Mouse (Mus musculus) cerebellum, postnatal 25 days (tissue): ENCODE measurements at regions not wholly inside any gene's neighbourhood (a gene's known extent, or its start where the extent isn't known, plus 50 kb on each side); places are given as distances from the start of the nearest gene placed in this dataset.
"Not testable (repeated sequence)": the region's sequence is repeated elsewhere in the genome, so short reads cannot be mapped to it uniquely, and the experiment has no call there.

Experiments used
- DNase-seq, 2 experiments: peaks; one replicate each; pipeline ENCODE4 v3.0.0; 2021; ENCODE audit warnings: mixed read lengths in 2 of 2

DNA sequence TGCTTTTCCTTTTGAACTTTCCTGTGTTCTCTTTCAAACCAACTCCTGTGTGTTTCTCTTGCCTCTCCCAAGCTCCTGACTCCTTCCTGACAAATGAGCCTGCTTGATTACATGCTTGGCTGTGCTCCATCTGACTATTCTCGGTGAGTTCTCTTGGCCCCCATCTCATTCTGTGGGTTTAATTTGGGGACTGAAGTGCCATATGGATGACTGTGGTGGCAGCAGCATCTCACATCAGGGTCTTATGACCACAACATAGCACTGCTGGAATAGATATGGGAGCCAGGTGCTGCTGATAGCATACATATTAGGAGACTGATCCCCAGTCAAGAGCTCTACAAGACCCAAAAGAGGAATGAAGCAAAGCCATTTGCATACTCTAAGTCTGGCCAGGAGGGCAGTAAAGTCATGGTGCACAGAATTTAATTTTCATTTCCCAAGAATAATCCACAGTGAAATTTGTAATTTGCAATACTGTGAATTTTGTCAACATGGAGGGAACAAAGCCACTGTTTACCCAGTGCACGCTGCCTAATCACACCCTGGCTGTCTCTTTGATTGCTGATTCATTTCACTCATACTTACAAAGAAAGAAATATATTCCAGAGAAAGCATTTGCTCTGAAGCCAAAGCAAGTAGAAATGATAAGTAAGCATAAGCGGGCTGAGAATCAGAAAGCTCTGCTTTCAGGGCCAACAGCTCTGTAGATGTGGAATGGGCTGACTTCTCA is 1478.4 kb upstream of the Gm7489 start:
- peak in 1 of 2 experiments; percentile 7 for DNase-seq

DNA sequence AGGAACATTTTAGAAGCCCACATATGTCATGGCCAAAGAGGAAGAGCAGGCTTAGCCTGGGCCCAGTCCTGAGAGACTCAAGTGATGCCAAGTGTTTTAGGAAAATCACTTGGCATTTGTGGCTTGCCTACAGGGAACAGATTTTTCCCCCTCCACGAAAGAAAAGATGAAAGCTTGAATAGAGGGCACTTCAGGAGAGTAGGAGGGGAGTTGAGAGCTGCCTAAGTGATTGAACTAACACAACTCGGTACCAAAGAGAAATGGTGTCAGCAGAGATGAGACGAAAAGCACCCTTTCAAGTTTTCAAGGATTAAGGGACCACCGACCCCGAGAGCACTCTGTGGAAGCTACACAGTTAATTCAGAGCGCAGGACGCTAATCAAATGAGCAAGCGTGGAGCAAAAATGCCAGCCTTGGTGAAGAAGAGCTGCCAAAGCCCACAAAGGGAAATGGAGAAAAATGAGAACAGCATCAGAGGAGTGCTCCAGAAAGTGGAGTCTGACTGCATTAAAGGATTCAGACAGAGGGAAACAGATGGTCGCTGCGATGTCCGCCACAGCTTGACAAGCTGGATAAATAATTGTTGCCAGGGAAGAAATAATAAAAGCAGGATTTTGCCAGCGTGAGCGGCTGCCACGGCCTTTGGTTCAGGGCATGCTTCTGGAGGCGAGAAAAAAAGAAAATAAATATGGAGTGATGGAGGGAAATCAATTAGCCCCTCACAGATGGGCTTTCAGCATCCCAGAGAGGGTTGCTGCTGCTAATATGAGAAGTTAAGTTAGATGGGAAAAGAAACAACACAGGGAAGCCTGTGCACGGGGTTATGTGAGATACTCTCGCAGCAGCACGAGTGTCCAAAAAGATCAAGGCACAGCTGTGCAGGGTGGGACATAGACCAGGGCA is 1471.6 kb upstream of the Gm7489 start:
- peak; percentile 81 to 82 for DNase-seq

DNA sequence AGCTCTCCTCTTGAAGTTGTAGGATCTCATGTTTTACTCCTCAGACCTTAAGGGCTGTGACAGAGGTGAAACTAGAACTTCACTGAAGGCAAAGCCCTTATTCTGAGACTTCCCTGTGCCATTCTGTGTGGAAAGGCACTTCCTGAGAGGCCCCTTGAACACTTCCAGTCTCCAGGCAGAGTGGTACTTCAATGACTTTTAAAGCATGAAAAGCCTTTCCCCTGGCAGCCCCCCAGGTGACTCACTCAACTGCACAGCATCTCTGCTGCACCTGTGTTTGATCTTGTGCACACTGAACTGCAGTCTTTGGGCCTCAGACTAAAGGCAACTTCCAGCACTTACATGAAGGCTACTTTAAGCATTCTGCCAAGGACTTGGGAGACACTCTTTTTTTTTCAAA is 1458.7 kb upstream of the Gm7489 start:
- DNase-seq = no peak

DNA sequence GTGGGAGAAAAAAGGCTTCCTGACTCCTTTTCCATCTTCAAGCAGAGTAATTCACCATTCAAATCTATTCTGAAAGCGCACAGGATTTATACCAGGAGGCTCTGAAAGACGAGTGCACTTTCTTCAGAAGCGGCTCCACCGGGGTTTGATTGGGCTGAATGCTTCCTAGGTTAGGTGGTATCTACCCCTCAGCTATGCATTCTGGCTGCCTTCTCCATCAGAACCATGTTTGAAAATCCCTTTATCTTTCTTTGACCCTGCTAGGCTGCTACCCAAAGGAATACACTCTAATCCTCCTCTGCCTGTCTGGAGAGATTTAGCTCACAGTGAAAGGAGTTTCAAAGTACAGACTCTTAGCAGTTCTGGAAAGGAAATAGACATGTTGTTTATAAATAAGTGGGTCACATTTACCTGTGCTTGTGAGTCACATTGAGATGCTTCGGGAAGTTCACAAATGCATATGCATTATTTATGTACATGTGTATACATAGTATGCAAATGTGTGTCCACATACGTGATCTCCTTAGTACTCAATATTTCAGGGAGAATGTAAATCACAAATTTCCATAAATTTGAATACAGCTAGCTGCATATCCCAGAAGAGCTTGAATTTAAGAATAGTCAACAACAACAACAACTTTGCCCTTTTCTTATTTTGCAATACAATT is 1454.1 kb upstream of the Gm7489 start:
- DNase-seq = no peak

GRCm38 (mm10) chr15:52433639-52434038 is 1451.1 kb upstream of the Gm7489 start:
- DNase-seq = no peak

DNA sequence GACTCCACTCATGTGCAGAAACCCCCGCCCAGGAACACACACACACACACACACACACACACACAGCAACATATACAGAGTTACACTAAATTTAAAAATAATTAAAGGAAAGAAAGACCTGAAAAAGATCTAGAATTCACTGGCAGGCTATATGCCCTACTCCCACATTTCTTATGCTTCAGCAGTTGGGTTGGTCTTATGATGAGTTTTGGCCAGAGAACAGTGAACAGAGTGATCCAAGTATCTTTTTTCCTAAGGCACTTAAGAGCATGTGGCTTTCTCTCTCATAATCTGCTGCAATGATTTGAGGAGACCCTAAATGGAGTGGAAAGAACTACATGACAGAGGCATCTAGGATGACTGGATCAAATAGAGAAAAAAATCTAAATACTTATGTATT is 1446.3 kb upstream of the Gm7489 start:
- DNase-seq = no peak

DNA sequence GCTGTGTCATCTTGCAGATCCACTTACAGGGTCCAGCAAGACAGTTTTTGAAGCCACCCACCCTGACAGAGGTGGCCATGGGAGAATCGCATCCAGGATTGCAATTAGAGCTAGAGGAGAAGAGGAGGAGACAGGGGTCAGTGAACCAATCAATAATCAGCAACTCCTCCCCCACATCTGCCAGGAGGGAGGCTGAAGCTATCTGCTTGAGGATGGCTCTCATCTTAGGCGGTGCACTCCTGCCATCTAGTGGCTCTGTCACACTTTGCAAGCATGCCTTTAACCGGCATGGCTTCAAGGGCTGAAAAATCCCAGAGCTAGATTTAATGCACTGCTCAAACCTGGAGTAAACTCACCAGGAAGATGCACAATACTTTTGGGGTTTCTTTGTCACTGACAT is 1425.9 kb upstream of the Gm7489 start:
- peak; percentile 90 to 92 for DNase-seq

- no peak for DNase-seq
These were observed 1425.4 kb upstream of the Gm7489 start for GRCm38 (mm10) chr15:52459315-52459714.

DNA sequence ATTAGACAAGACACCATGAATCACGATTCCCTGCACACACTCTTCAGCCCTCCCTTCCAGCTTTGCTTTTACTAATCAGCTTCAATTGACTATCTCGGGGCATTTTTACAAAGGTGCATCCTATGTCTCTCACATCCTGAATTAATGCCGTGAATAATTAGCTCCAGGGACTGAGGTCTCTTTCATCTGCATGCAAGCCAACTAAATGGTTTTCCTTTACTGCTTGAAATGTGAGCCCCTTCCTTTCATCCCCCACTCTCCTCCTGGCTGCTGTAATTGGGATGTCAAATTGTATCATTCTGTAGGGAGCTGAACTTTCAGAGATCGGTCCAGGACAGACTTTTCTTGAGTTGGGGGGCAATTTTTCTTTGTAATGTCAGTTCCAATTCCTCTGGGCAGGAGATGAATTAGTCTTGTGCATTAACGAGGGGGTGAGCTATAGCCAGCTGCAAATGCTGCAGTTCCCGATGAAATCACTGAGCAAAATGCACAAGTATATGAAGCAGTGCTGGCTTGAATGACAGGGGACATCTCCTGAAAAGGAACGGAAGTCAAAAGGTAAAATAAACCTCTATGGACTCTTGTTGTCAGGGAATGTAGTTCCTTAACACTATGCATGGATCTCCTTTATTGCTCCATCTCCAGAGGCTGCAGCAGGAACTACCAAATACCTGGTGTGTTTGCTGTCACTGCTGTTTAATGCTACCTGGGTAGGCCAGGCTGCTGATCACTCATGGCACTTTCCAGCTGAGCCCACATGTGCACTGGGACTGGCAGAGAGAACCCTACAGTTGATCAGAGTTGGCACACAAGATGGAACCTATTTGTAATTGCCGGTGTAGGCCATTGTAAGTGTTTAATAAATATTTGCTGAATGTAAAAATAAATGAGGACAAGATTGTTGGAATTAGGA is 1420.2 kb upstream of the Gm7489 start:
- DNase-seq = no peak

- not testable (repeated sequence) for DNase-seq
These were observed 1406.6 kb upstream of the Gm7489 start for GRCm38 (mm10) chr15:52478124-52478523.

DNA sequence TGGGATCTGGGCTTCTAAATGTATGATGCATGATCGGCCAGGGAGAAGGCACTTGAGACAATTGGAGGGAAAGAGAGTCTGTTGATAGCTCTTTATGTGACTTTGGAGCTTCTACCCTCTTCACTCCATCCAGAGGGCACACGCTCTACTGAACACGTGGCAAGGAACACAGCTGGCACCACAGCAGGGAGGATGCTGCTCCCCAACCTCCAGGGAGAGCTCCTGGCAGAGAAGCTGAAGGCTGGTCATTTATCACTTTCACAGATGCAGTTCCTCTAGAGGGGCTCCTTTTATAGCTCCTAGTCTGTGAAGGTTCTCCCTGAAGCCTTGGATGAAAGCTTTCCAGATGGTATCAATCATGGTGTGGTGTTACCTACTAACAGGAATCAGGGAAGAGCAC is 1403.9 kb upstream of the Gm7489 start:
- DNase-seq = no peak

DNA sequence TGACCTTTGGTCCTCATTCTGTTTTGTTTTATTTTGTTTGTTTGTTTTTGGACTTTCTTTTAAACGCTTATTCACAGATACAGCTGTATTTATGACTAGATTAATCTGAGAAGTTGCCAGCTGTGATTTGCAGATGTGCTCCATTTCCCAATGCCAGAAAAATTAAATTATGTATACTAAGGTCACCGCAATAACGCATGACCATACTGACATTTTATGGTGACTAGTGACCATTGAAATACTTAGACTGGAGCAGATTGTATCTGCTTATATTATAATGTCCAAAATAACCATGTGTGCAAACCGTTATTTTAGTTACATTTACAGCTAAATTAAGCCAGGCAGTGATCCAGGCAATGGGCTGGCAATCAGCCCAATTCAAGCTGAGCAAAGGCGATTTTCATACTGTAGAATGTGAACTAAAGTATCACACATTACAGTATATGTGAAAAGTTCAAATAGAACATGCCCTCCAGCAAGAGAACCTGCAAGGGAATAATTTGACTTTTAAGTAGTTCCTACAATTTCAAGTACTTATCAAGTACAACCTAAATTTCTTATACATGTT is 1401.0 kb upstream of the Gm7489 start:
- DNase-seq = peak in 1 of 2 experiments; percentile 29

GRCm38 (mm10) chr15:52484276-52484675 is 1400.4 kb upstream of the Gm7489 start:
- DNase-seq = no peak

- DNase-seq = peak in 1 of 2 experiments; percentile 10
These were observed 1379.4 kb upstream of the Gm7489 start for GRCm38 (mm10) chr15:52505278-52505831.

DNA sequence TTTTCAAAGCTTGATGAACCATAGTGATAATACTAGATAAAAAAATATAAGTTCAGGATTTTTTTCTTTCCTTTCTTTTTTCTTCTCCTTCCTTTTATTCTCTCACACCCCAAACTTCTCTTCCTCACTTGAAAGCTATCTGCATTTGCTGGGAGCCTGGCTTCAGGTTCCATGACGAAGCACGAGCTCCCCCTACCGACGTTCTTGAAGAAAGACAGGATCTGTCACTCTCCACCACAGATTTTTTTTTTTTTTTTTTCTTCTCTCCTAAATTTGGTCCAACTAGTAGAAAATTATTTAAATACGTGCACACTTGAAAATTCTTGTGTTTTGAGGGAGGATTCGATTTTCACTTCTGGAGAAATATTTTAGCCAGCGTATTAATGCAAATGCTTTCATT is 1377.8 kb upstream of the Gm7489 start:
- DNase-seq = peak; percentile 55 to 79

DNA sequence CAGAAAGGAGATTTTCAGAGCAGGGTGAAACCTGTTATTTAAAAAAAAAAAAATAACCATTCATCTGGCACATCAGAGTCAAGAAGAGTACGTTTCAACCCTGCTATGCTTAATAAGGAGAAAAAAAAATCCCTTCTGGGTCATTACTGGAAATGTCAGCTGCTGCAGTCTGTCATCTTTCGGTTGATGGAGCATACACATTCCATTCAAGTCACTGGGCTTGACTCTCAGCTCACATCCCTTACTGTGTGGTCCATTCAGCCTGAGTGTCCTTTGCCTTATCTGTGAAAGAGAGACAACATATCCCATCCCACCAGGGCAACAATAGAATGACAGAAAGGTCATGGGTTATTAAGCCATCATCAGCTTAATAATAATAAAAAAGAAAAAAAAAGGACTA is 1376.1 kb upstream of the Gm7489 start:
- DNase-seq = no peak

DNA sequence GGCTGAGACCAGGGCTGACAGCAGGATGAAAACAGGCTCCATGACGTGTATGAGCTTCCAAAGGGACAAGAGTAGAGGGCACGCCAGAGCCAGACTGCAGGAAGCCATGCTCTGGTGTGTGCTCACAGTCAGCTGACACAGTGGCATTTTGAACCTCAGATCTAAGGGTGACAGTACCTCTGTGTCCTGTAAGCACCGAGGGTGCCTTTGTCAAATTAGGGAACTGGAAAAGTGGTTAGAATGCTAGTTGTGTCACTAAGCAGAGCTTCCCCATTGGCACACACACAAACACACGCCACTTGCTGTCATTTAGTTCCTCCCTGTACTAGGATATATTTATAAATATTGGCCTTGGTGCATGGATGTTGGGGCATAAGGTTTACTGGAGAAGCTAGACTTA is 1374.6 kb upstream of the Gm7489 start:
- no peak for DNase-seq

DNA sequence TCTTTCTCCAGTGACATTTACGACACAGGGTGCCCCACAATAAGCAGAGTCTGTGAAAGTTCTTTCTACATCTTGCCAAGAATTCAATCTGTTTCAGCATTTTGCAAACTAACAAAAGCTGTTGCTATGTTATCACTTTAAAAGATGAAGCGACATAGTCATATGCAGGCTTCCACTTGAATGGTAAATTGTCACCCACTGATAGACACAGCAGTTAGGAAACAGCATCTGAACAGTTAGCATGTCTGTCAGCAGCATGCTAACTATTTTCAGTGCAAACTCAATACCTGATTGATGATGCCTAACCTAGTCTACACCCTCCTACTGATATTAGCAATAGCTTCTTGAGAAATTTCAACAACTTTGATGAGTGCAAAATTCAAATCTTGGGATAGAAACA is 1348.1 kb upstream of the Gm7489 start:
- DNase-seq = no peak

GRCm38 (mm10) chr15:52558682-52559081 is 1326.0 kb upstream of the Gm7489 start:
- no peak for DNase-seq

DNA sequence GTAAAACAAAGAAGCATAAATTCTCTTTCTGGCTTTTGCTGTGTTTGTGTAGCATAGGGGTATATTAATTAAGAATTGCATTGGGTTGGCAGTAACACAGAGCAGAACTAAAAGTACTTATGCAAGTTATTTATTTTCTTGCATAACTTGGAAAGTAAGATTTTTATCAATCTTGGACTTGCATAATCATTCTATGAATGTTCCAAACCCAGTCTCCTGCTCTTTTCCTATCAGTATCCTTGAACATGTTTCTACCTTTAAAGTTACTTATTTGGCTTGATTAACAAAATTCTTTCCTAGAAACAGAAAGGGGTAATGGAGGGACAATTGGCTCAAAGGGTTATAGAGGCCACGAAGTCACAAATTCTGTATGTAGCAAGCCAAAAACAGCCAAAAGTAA is 1320.6 kb upstream of the Gm7489 start:
- DNase-seq = no peak

- no peak for DNase-seq
These were observed 1319.3 kb upstream of the Gm7489 start for GRCm38 (mm10) chr15:52565449-52565851.

GRCm38 (mm10) chr15:52570256-52570655 is 1314.5 kb upstream of the Gm7489 start:
- no peak for DNase-seq
